Mouse (Mus musculus) limb, embryonic 14.5 days (tissue): ENCODE data around the gene Nlrx1. TPM values are rescaled to one million over a fixed set of nuclear protein-coding genes. Genes with fewer than 3 reads are reported as not detected.

Experiments used
- ATAC-seq: fragments of 200-750 bp; cut with Nextera tagmentation; 2 replicates; pipeline ENCODE4 v1.8.0; 2017; ENCODE audit warnings: low read depth, moderate number of reproducible peaks, moderate TSS enrichment; ENCODE audit not compliant: low FRiP score
- DNase-seq: peaks from one replicate; pipeline ENCODE4 v3.0.0-alpha.2; 2015; ENCODE audit warnings: low spot score
- H3K27ac ChIP-seq: fragments of 300-500 bp; sonication (generic); replicated peaks from 2 replicates; pipeline ENCODE4 v1.5.1; 2014; ENCODE audit warnings: low read depth, mild to moderate bottlenecking, low read length, moderate library complexity, mixed read lengths
- H3K27me3 ChIP-seq: fragments of 300-500 bp; sonication (generic); 2 replicates; pipeline ENCODE4 v1.6.1; 2014; ENCODE audit warnings: low read length, mixed read lengths; ENCODE audit not compliant: control insufficient read depth, insufficient read depth
- H3K36me3 ChIP-seq: fragments of 300-500 bp; sonication (generic); 2 replicates; pipeline ENCODE4 v1.6.1; 2014; ENCODE audit warnings: mild to moderate bottlenecking, low read length, moderate library complexity, mixed read lengths; ENCODE audit not compliant: control insufficient read depth, insufficient read depth
- H3K4me1 ChIP-seq: fragments of 300-500 bp; sonication (generic); 2 replicates; pipeline ENCODE4 v1.6.1; 2014; ENCODE audit warnings: antibody characterized with exemption, low read length, mixed read lengths; ENCODE audit not compliant: control insufficient read depth, insufficient read depth
- H3K4me2 ChIP-seq: fragments of 300-500 bp; sonication (generic); replicated peaks from 2 replicates; pipeline ENCODE4 v1.6.1; 2014; ENCODE audit warnings: low read depth, mild to moderate bottlenecking, low read length, moderate library complexity; ENCODE audit not compliant: severe bottlenecking
- H3K4me3 ChIP-seq: fragments of 300-500 bp; sonication (generic); replicated peaks from 2 replicates; pipeline ENCODE4 v1.5.1; 2014; ENCODE audit warnings: low read length
- H3K9ac ChIP-seq: fragments of 300-500 bp; sonication (generic); 2 replicates; pipeline ENCODE4 v1.6.1; 2014; ENCODE audit warnings: mild to moderate bottlenecking, low read depth, low read length, moderate library complexity; ENCODE audit not compliant: severe bottlenecking
- H3K9me3 ChIP-seq: fragments of 300-500 bp; sonication (generic); 2 replicates; pipeline ENCODE4 v1.6.1; 2016; ENCODE audit warnings: low read length; ENCODE audit not compliant: control insufficient read depth
- POLR2A ChIP-seq: fragments of 200-500 bp; IDR thresholded peaks from 2 replicates; pipeline ENCODE4 v1.8.0; 2012; ENCODE audit warnings: inconsistent platforms, mild to moderate bottlenecking, moderate library complexity, borderline replicate concordance; ENCODE audit not compliant: insufficient read depth, insufficient read length; ENCODE audit errors: extremely low read depth
- WGBS: fragments of 180-500 bp; shearing (Covaris S2); extraction: QIAGEN DNeasy Blood & Tissue Kit; methylation state at CpG from one replicate; pipeline ENCODE4 v1.1.7; 2014; 5-methylcytosine and 5-hydroxymethylcytosine counted together
- polyA plus RNA-seq, 2 experiments: library from polyadenylated mRNA; depleted of rRNA in 1 of 2; stranded (reverse) in 1 of 2; unstranded in 1 of 2; fragments of >200 nt; fragmentation: Nextera tagmentation in 1 of 2; extraction: Ambion mirVana in 1 of 2; gene quantifications; 2 replicates each; pipeline versions ENCODE4 v1.2.1 to v1.2.3; 2012 to 2014

Gene Nlrx1
- 8.6 and 10.5 TPM in 2 replicates for polyA plus RNA-seq (2012; rRNA removed)
- 12.6 and 13.5 TPM in 2 replicates for polyA plus RNA-seq (2014; fragmentation: Nextera tagmentation; extraction: Ambion mirVana)

- no peak for ATAC-seq
- no peaks in the 10 kb centered on the region for H3K9me3 ChIP-seq
- peak within 1 kb of the TSS; percentile 86 for H3K27ac ChIP-seq
- WGBS = 80% methylated on average over 6 of the region's 6 CpGs
- no peaks in the 10 kb centered on the region for H3K27me3 ChIP-seq
- H3K4me2 ChIP-seq = peak within 1 kb of the TSS; percentile 91
- H3K9ac ChIP-seq = peak within 1 kb of the TSS; percentile 92
- no peak for TF ChIP-seq POLR2A
- DNase-seq = no peak
- peak within 1 kb of the TSS; percentile 54 for H3K4me3 ChIP-seq
- H3K4me1 ChIP-seq = peaks cover 11% of the 10 kb centered on the region
- 0 out of 2 replicates have a peak, but pooled peaks cover 5% of the 10 kb centered on the region for H3K36me3 ChIP-seq
These were observed at the start of gene Nlrx1 for GRCm38 (mm10) chr9:44268432-44268831. Gene Nlrx1, minus strand, starts transcription at chr9:44268599.

- peaks cover 16% of the 10 kb centered on the region for H3K4me1 ChIP-seq
- WGBS = 72% methylated on average over 4 of the region's 4 CpGs
- H3K4me3 ChIP-seq = no peak overlapping the region
- no peak overlapping the region for H3K27ac ChIP-seq
- DNase-seq (no peak), ATAC-seq (no peak)
- no peak for TF ChIP-seq POLR2A
- no peak overlapping the region for H3K9ac ChIP-seq
- H3K4me2 ChIP-seq = no peak overlapping the region
- no peaks in the 10 kb centered on the region for H3K9me3 ChIP-seq
- peaks cover 39% of the 10 kb centered on the region for H3K36me3 ChIP-seq
- no peaks in the 10 kb centered on the region for H3K27me3 ChIP-seq
These were observed 49.1 kb upstream of the Nlrx1 start for GRCm38 (mm10) chr9:44317452-44317851.

- H3K36me3 ChIP-seq = peaks cover 54% of the 10 kb centered on the region
- ATAC-seq = no peak
These were observed 46.5 kb upstream of the Nlrx1 start for GRCm38 (mm10) chr9:44314910-44315309.

DNA sequence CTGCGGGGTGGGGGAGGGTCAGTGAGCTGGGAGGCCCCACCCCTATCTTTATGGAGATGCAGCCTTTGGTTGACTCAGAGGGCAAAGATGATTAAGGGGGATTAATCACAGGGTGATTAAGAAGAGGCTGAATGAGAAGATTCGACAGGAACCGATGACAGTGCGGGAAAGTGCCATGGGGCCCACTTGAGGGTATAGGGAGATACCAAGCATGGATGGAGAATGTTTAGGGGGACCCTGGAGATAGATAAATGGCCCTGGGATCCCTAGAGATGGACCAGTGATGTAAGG is 45.8 kb upstream of the Nlrx1 start:
- H3K36me3 ChIP-seq = peaks cover 55% of the 10 kb centered on the region
- 75% methylated on average over 4 of the region's 4 CpGs for WGBS
- no peak for TF ChIP-seq POLR2A
- no peak overlapping the region for H3K4me3 ChIP-seq
- H3K27me3 ChIP-seq = no peaks in the 10 kb centered on the region
- H3K27ac ChIP-seq = no peak overlapping the region
- no peaks in the 10 kb centered on the region for H3K9me3 ChIP-seq
- H3K4me1 ChIP-seq = peaks cover 10% of the 10 kb centered on the region
- H3K9ac ChIP-seq = no peak overlapping the region
- no peak for DNase-seq
- H3K4me2 ChIP-seq = no peak overlapping the region
- no peak for ATAC-seq

More at GRCm38 (mm10) chr9:44314910-44315309, 46.5 kb upstream of the Nlrx1 start:
- H3K27ac ChIP-seq = no peak overlapping the region
- no peak for DNase-seq
- no peak overlapping the region for H3K4me3 ChIP-seq
- H3K27me3 ChIP-seq = no peaks in the 10 kb centered on the region
- H3K9me3 ChIP-seq = no peaks in the 10 kb centered on the region
- TF ChIP-seq POLR2A = no peak
- peaks cover 13% of the 10 kb centered on the region for H3K4me1 ChIP-seq
- no peak overlapping the region for H3K4me2 ChIP-seq
- no peak overlapping the region for H3K9ac ChIP-seq
- 90% methylated on average over 18 of the region's 18 CpGs for WGBS

- H3K4me2 ChIP-seq = no peak overlapping the region
- 79% methylated on average over 19 of the region's 19 CpGs for WGBS
These were observed 45.3 kb upstream of the Nlrx1 start for GRCm38 (mm10) chr9:44313476-44314256.

More at GRCm38 (mm10) chr9:44313476-44314256, 45.3 kb upstream of the Nlrx1 start:
- ATAC-seq (no peak), DNase-seq (no peak)
- H3K27ac ChIP-seq = no peak overlapping the region
- no peak overlapping the region for H3K9ac ChIP-seq
- H3K4me1 ChIP-seq = peaks cover 4% of the 10 kb centered on the region
- TF ChIP-seq POLR2A = no peak
- H3K9me3 ChIP-seq = no peaks in the 10 kb centered on the region
- no peak overlapping the region for H3K4me3 ChIP-seq
- H3K27me3 ChIP-seq = no peaks in the 10 kb centered on the region
- H3K36me3 ChIP-seq = peaks cover 55% of the 10 kb centered on the region
